Mouse (Mus musculus) layer of hippocampus, adult 2 months (tissue): ENCODE results near the gene Kcnk16. TPM values are rescaled to one million over a fixed set of nuclear protein-coding genes. Genes with fewer than 3 reads are reported as not detected.

Experiments used
- DNase-seq, 2 experiments: peaks; one replicate each; pipeline ENCODE4 v3.0.0; 2022; ENCODE audit warnings: low spot score in 2 of 2
- H3K27ac ChIP-seq: fragments of 200-600 bp; 2 replicates; pipeline ENCODE4 v1.8.1; 2022
- H3K4me3 ChIP-seq: fragments of 200-600 bp; 2 replicates; pipeline ENCODE4 v1.8.1; 2022; ENCODE audit warnings: mild to moderate bottlenecking
- CTCF ChIP-seq: fragments of 200-600 bp; conservative IDR thresholded peaks from 2 replicates; pipeline ENCODE4 v1.8.1; 2022; ENCODE audit warnings: antibody characterized with exemption, mild to moderate bottlenecking, moderate library complexity
- total RNA-seq, 2 experiments: library from RNA; stranded (reverse); gene quantifications; 2 replicates each; pipeline ENCODE4 v1.2.3; 2021

The Kcnk16 gene
- total RNA-seq, 2 experiments from 2014 or later: not detected

DNA sequence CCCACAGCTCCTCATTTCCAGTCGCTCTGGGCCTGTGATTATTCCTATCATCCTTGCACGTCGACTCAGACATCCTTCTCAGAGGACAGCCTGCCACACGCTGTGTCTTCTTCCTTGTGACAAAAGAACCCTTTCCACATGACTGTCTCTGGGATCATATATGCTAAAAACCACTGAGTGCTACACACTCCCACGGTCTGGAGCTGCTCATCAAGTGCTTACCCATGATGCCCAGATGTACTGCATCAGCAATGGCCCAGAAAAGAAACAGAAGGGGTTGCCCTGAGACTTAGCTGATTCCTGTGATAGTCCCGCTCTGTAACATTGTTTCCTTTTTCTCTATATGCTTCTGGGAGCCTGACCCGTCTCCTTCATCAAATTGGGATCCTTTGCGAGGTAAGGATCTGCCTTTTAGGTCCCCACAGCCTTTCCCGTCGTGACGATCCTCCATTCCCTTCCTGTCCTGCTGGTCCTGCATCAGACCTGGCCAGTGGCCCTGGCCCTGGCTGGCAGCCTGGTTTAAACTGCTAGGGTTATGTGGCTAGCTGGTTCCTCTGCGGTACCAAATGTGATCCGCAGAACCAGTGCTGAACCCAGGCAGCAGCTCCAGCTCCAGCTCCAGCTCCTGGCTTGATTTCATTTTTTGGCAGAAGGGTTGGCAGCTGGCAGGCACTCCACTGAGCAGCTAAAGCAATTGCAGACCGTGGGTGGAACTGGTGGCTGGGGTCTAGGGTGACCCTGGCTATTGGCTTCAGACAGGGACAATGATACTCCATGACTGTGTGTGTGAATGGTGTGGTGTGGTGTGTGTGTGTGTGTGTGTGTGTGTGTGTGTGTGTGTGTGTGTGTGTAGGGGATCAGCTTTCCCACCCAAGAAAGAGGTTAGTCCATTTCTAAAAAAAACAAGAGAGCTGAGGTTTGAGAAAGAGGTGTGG is 18.5 kb downstream of the Kcnk16 start:
- Histone ChIP-seq H3K27ac (no peak overlapping the region), H3K4me3 (no peak overlapping the region)
- peak; percentile 27 to 51 for DNase-seq
- no peak for TF ChIP-seq CTCF

DNA sequence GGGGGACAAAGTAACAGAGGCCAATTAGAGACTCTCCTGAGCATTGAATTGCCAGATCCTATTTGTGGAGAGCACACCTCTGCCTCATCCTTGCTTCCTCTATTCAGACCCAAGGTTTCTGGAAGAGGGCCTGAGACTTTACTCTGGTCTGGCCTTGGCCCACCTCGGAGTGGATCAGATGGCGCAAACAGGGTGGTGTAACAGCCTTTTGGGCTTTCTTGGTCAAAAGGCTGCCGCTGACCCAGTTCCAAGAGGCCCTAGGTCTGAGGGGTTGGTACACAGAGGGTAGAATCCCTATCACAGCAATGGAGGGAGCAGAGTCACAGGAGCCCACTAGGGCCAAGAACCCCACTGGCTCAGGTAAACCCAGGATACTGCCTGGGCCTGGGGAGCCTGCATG is 21.0 kb downstream of the Kcnk16 start:
- no peak for TF ChIP-seq CTCF
- DNase-seq: no peak
- no peak overlapping the region for H3K4me3 ChIP-seq
- H3K27ac ChIP-seq: no peak overlapping the region

DNA sequence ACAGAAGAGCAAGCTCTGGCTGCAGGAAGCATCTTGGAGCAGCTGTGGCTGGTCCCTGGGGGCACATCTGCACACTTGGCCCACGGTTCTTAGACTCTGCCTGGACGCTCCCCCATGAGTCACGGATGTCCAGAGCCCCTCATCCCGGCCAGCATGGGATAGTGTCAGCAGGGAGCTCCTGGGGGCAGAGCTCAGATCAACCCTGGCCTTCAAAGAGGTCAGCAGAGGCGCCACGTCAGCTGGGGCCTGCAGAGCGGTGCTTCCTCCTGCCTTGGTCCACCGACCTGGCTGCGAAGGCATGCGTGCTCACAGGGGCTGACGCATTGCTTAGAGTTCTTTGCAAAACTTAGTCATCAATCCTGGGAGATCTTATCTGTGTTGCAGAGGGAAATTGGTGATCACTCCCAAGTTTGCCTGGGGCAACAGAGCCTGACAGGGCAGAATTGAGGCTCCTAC is 22.2 kb downstream of the Kcnk16 start:
- no peak for DNase-seq
- Histone ChIP-seq H3K27ac (no peak overlapping the region), H3K4me3 (no peak overlapping the region)
- no peak for TF ChIP-seq CTCF

DNA sequence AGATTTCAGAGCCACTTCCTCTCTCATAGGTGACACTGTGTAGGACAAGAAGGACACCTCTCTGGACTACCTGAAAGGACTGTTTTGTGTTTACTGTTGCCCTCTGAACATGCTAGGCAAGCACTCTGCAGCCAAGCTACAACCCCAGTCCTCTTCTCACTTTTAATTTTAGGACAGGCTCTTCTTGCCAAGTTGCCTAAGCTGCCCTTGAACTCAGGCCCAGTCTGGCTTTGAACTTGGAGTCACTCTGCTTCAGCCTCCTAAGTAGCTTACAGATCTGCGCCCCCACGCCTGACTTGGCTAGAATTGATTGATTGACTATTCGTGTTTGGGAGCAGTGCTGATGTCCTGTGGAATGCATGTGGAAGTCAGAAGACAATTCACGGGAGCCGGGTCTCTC is 23.1 kb downstream of the Kcnk16 start:
- TF ChIP-seq CTCF: no peak
- Histone ChIP-seq H3K27ac (no peak overlapping the region), H3K4me3 (no peak overlapping the region)
- no peak for DNase-seq

DNA sequence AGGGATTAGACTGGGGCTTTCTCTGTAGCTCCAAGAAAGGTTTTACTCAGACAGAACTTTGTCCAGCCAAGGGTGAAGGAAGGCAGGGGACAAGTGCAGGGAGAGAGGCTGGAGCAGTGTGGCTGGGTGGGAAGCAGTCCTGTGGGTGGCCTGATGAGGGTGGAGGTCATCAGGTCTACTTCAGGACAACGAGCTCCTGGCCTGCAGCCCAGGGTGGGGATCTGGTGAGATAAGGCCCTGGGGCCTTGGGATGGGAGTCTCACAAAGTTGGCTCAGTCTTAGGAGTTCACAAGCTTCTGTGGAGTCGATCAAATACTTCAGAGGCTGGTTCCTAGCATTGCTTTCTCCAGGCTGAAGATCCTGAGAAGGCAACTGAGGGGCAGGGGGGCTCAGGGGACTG is 23.7 kb downstream of the Kcnk16 start:
- Histone ChIP-seq H3K4me3 (no peak overlapping the region), H3K27ac (no peak overlapping the region)
- no peak for TF ChIP-seq CTCF
- no peak for DNase-seq

DNA sequence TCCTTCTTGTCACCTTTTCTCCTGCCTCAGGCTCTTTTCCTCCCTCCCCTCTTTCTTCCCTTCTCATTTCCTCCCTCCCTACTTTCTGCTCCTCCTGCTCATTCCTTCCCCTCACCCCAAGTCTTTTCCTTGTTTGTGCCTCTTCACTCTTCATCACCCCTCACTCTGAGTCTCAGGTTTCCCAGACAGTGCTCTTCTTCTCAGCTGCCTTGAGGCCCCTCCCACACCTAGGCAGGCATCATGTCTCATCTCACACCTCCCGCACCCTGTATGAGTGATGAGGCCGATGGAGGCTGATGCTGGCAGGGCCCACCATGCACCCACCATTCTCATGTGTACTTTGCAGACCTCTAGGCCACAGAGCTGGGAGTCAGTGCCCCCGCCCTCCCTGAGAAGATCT is 25.8 kb downstream of the Kcnk16 start:
- DNase-seq: no peak
- TF ChIP-seq CTCF: no peak
- H3K4me3 ChIP-seq: no peak overlapping the region
- H3K27ac ChIP-seq: no peak overlapping the region

DNA sequence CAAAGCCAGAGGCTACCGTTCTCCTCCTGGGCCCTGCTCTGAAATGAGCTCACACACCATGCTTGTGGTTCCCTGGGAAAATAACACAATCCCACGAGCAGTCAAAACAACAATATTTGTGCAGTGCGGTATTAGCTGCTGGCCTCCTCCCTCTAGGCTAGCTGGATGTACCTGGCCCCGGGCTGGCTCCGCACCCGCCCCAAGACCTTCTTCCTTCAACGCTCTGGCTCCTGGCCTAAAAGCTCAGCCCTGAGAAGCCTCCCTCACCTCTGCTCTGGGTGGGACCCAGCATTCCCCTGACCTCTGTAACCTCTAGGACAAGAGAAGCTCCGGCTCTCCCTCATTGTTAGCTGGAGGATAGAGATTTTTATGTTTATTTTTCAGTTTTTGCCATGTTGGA is 26.5 kb downstream of the Kcnk16 start:
- no peak overlapping the region for H3K27ac ChIP-seq
- DNase-seq: no peak
- TF ChIP-seq CTCF: no peak

DNA sequence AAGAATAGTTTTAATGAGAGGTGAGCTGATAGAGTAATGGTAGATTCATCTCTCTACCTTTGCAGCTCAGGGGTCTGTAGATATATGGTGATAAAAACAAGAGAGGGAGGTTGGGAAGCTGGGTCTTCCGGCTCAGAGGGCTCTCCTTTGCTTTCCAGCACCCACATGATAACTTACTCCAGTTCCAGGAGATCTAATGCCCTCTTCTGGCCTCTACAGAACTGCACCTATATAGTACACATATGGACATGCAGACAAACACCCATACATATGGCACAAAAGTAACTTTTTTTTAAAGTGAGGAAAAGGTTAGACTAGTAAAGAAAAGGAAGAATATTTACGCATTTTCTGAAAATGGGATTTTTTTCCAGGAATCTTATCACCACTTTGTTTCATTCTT is 34.6 kb downstream of the Kcnk16 start:
- no peak for DNase-seq
- Histone ChIP-seq H3K4me3 (no peak overlapping the region), H3K27ac (no peak overlapping the region)
- no peak for TF ChIP-seq CTCF

More for the DNA sequence above, 26.5 kb downstream of the Kcnk16 start:
- no peak overlapping the region for H3K4me3 ChIP-seq

DNA sequence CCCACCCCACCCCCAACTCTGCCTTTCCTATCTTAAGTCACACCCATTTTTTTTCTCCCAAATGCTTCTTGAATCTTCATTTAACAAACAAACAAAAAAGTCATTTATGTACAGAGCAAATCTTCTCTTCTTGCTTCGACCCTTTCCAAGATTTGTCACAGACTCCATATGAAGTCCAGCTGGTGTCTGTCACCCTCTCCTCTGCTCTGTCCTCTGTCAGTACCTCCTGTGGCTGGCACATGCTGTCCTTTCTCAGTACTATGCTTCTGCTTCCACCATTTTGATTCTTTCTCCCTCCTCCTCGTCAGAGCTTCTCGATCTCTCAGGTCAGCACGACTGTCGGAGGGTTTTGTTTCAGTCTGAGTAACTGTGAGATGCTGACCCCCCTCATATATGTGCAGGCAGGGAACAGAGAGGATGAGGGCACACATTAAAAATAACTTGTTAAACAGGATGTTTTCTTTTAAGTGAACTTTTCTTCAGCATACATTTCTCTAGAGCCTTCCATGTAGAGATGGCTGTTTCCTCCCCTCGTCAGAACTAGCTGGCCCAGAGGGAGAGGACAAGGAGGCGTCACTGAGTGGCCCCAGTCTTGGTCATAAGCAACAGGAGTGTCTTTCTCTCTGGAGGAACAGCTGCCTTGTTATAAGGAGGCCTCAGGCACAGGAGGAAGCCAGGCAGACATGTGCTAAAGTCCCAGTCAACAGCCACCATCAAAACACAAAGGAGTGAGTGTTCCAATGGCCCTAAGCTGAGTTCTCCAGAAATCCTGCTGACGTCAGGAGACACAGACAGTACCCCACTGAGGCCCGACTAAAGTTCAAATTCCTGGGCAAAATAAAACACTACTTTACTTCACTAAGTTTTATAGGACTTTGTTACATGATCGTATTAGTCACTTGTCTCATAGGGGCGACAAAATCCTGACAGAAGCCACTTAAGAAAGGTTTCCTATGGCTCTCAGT is 35.7 kb downstream of the Kcnk16 start:
- H3K27ac ChIP-seq: no peak overlapping the region
- no peak for TF ChIP-seq CTCF
- no peak overlapping the region for H3K4me3 ChIP-seq
- no peak for DNase-seq

DNA sequence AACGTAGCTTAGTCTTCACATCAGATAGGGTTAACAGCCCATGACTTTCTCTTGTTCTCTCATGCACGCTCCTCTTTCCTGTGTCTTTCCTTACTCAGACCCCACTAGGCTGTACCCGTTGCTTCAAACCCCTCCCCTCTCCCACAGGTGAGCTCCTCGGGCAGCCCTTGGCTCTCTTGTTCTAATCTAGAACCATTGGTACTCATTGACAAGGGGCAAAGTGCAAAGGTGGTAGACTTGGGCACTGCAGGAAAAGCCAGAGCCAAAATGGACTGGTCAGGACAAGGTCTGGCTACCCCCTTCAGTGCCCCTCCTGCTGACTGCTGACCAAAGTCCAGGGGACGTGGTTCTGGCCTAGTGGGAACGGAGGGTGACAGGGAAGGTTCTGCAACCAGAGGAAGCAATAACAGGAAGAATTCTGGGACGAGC is 38.9 kb downstream of the Kcnk16 start:
- no peak for DNase-seq
- Histone ChIP-seq H3K4me3 (no peak overlapping the region), H3K27ac (no peak overlapping the region)
- TF ChIP-seq CTCF: no peak

DNA sequence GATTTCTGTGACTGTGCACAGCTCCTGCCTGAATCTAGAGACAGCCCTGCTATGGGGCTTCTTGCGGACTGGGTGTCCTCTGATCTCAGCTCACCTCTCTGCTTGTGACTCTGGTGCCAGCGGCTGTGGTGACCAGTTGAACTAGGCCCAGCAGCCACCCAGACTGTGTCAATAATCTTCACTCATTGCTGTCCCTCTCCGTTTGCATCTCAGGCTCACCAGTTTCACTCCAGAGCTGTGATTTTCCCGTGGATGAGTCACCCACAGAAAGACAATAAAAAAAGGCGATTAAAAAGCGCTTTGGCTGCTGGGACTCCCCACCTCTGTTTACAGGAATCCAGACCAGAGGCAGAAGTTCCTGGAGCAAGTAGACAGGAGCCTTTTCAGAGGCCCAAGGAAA is 39.6 kb downstream of the Kcnk16 start:
- no peak for TF ChIP-seq CTCF
- no peak for DNase-seq
- Histone ChIP-seq H3K27ac (no peak overlapping the region), H3K4me3 (no peak overlapping the region)

DNA sequence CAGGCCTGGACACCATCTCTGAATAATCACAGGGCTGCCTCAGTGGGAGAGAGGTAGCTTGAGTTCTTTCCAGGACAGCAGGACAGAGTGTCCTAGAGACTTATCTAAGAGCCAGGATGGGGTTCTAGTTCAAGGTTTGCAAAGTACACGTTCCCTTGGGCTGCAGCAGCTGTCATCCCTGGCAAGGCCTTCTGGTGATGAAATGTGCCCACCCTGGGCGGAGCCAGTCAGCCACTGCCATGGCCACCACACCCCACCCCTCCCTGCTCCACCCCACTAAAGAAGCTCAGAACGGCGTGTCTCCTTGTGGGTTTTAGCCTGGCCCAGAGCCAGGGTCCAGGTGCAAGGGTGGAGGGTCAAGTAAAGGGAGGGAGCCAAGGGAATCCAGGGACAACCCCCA is 40.7 kb downstream of the Kcnk16 start:
- no peak for TF ChIP-seq CTCF
- Histone ChIP-seq H3K27ac (no peak overlapping the region), H3K4me3 (no peak overlapping the region)
- no peak for DNase-seq

DNA sequence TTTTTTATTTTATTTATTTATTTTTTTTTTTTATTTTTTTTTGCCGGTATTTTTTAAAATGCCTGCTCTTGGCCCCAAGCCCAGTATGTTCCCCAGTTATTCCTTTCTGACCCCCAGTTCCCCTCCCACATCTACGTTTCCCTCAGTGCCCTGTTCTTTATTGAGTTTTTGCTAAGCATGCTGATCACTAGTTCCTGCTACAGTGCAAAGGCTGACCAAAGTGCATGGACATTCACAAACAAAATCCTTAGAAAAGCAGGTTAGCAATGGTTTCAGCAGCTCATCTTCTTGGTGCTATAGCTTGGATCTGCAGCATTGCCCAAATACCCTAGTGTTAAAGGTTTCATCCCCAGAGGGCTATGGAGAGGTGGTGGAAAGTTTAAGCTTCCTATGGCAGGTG is 42.0 kb downstream of the Kcnk16 start:
- no peak for TF ChIP-seq CTCF
- Histone ChIP-seq H3K4me3 (no peak overlapping the region), H3K27ac (no peak overlapping the region)
- DNase-seq: no peak
